Mouse (Mus musculus): Measurements from ENCODE around the gene Cradd.

DNA sequence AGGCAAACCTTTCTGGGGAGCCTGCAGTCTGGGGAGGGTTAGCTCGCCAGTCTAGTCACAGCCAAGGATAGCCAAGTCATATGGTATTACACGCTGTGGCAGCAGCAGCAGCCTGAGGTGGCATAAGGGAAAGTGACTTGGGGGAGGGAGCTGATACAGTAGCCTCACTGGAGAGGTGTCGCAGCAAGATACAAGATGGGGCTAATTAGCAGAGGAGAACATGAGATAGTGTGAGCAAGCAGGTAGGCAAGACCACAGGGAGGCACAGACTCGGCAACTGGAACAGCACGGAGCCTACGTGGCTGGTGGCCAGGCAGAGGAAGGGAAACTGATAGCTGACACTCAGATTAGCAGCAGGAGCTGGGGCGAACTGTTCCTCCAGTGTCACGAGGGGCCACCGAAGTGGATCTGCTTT, 26.2 kb downstream of the Cradd start:
- TF ChIP-seq TAL1 (IDR thresholded peaks at IDR 0.05; ENCODE audit: low read length) (no peak), GATA1 (IDR thresholded peaks at IDR 0.05; ENCODE audit: low read length) (no peak)
